Mouse (Mus musculus): ENCODE measurements around the gene Rab1a. TPM values are rescaled to one million over a fixed set of nuclear protein-coding genes. Genes with fewer than 3 reads are reported as not detected.
"Not testable (repeated sequence)": the region's sequence is repeated elsewhere in the genome, so short reads cannot be mapped to it uniquely, and the experiment has no call there.

Rab1a gene
- polyA plus RNA-seq, 1 experiment from 2014 or later = 264 TPM

GRCm38 (mm10) chr11:20221671-20222070 lies 20.4 kb downstream of the Rab1a start:
- H3K27me3 ChIP-seq; ATAC-seq (ENCODE audit: insufficient number of reproducible peaks, low FRiP score, low TSS enrichment, low read depth); H3K9ac ChIP-seq; H3K9me3 ChIP-seq (replicated peaks); H3K4me3 ChIP-seq (replicated peaks); H3K4me2 ChIP-seq (replicated peaks); H3K27ac ChIP-seq (replicated peaks); H3K4me1 ChIP-seq: not testable (repeated sequence)
- peaks cover 71% of the 10 kb centered on the region for H3K36me3 ChIP-seq
- 100% methylated on average over 1 of the region's 1 CpGs for WGBS

GRCm38 (mm10) chr11:20224196-20224595 lies 23.0 kb downstream of the Rab1a start:
- no peak overlapping the region for H3K4me3 ChIP-seq (replicated peaks)
- H3K9me3 ChIP-seq (replicated peaks) = no peaks in the 10 kb centered on the region
- H3K4me1 ChIP-seq = no peaks in the 10 kb centered on the region
- ATAC-seq (ENCODE audit: insufficient number of reproducible peaks, low FRiP score, low TSS enrichment, low read depth) = no peak
- H3K36me3 ChIP-seq = peaks cover 63% of the 10 kb centered on the region
- H3K4me2 ChIP-seq (replicated peaks) = no peak overlapping the region
- 86% methylated on average over 6 of the region's 6 CpGs for WGBS
- no peak overlapping the region for H3K27ac ChIP-seq (replicated peaks)
- H3K27me3 ChIP-seq = no peaks in the 10 kb centered on the region
- H3K9ac ChIP-seq = no peak overlapping the region

GRCm38 (mm10) chr11:20225938-20226337 lies 24.7 kb downstream of the Rab1a start:
- Histone ChIP-seq H3K9ac (no peak overlapping the region), H3K9me3 (replicated peaks) (no peaks in the 10 kb centered on the region), H3K4me3 (replicated peaks) (no peak overlapping the region), H3K27me3 (no peaks in the 10 kb centered on the region), H3K4me2 (replicated peaks) (no peak overlapping the region), H3K36me3 (peaks cover 69% of the 10 kb centered on the region), H3K27ac (replicated peaks) (no peak overlapping the region), H3K4me1 (no peaks in the 10 kb centered on the region)
- no peak for ATAC-seq (ENCODE audit: insufficient number of reproducible peaks, low FRiP score, low TSS enrichment, low read depth)
- 96% methylated on average over 4 of the region's 4 CpGs for WGBS

GRCm38 (mm10) chr11:20228666-20229065 lies 27.4 kb downstream of the Rab1a start:
- Histone ChIP-seq H3K9me3 (replicated peaks) (no peaks in the 10 kb centered on the region), H3K9ac (no peak overlapping the region), H3K27me3 (no peaks in the 10 kb centered on the region), H3K4me1 (no peaks in the 10 kb centered on the region), H3K27ac (replicated peaks) (no peak overlapping the region), H3K36me3 (peaks cover 63% of the 10 kb centered on the region), H3K4me3 (replicated peaks) (no peak overlapping the region), H3K4me2 (replicated peaks) (no peak overlapping the region)
- no peak for ATAC-seq (ENCODE audit: insufficient number of reproducible peaks, low FRiP score, low TSS enrichment, low read depth)
- WGBS = 82% methylated on average over 5 of the region's 5 CpGs

GRCm38 (mm10) chr11:20229311-20229710 lies 28.1 kb downstream of the Rab1a start:
- H3K27ac ChIP-seq (replicated peaks) = no peak overlapping the region
- peaks cover 63% of the 10 kb centered on the region for H3K36me3 ChIP-seq

GRCm38 (mm10) chr11:20230286-20230685 lies 29.1 kb downstream of the Rab1a start:
- Histone ChIP-seq H3K27me3 (no peaks in the 10 kb centered on the region), H3K9me3 (replicated peaks) (no peaks in the 10 kb centered on the region), H3K9ac (no peak overlapping the region), H3K36me3 (peaks cover 66% of the 10 kb centered on the region), H3K27ac (replicated peaks) (peak overlapping the region; percentile 49; the same call in 1 of the 2 replicates), H3K4me3 (replicated peaks) (no peak overlapping the region), H3K4me1 (no peaks in the 10 kb centered on the region), H3K4me2 (replicated peaks) (no peak overlapping the region)
- ATAC-seq (ENCODE audit: insufficient number of reproducible peaks, low FRiP score, low TSS enrichment, low read depth) = no peak
- WGBS = 79% methylated on average over 1 of the region's 1 CpGs

More at GRCm38 (mm10) chr11:20229311-20229710, 28.1 kb downstream of the Rab1a start:
- Histone ChIP-seq H3K9me3 (replicated peaks) (no peaks in the 10 kb centered on the region), H3K4me3 (replicated peaks) (no peak overlapping the region), H3K4me1 (no peaks in the 10 kb centered on the region), H3K9ac (no peak overlapping the region), H3K27me3 (no peaks in the 10 kb centered on the region), H3K4me2 (replicated peaks) (no peak overlapping the region)
- 79% methylated on average over 4 of the region's 4 CpGs for WGBS
- no peak for ATAC-seq (ENCODE audit: insufficient number of reproducible peaks, low FRiP score, low TSS enrichment, low read depth)

GRCm38 (mm10) chr11:20231128-20231878 lies 30.1 kb downstream of the Rab1a start:
- peak overlapping the region; percentile 49 for H3K27ac ChIP-seq (replicated peaks)
- ATAC-seq (ENCODE audit: insufficient number of reproducible peaks, low FRiP score, low TSS enrichment, low read depth) = peak; percentile 30; the same call in 1 of the 2 replicates
- WGBS = 52% methylated on average over 8 of the region's 8 CpGs
- H3K9ac ChIP-seq = no peak overlapping the region
- no peak overlapping the region for H3K4me3 ChIP-seq (replicated peaks)
- no peak overlapping the region for H3K4me2 ChIP-seq (replicated peaks)
- no peaks in the 10 kb centered on the region for H3K27me3 ChIP-seq
- H3K4me1 ChIP-seq = no peaks in the 10 kb centered on the region
- peaks cover 65% of the 10 kb centered on the region for H3K36me3 ChIP-seq
- H3K9me3 ChIP-seq (replicated peaks) = no peaks in the 10 kb centered on the region

- H3K4me1 ChIP-seq = no peaks in the 10 kb centered on the region
- no peak overlapping the region for H3K4me3 ChIP-seq (replicated peaks)
- no peaks in the 10 kb centered on the region for H3K9me3 ChIP-seq (replicated peaks)
- ATAC-seq (ENCODE audit: insufficient number of reproducible peaks, low FRiP score, low TSS enrichment, low read depth) = no peak
- peak overlapping the region; percentile 23; the same call in 1 of the 2 replicates for H3K27ac ChIP-seq (replicated peaks)
- H3K4me2 ChIP-seq (replicated peaks) = no peak overlapping the region
- WGBS = 60% methylated on average over 5 of the region's 5 CpGs
- H3K36me3 ChIP-seq = peaks cover 74% of the 10 kb centered on the region
- H3K9ac ChIP-seq = no peak overlapping the region
- no peaks in the 10 kb centered on the region for H3K27me3 ChIP-seq
Observed at GRCm38 (mm10) chr11:20232016-20232755, 31.0 kb downstream of the Rab1a start.

GRCm38 (mm10) chr11:20234233-20234632 lies 33.0 kb downstream of the Rab1a start:
- no peak for ATAC-seq (ENCODE audit: insufficient number of reproducible peaks, low FRiP score, low TSS enrichment, low read depth)
- 54% methylated on average over 3 of the region's 3 CpGs for WGBS
- H3K9me3 ChIP-seq (replicated peaks) = no peaks in the 10 kb centered on the region

GRCm38 (mm10) chr11:20237018-20237417 lies 35.8 kb downstream of the Rab1a start:
- Histone ChIP-seq H3K36me3 (peaks cover 77% of the 10 kb centered on the region), H3K27ac (replicated peaks) (no peak overlapping the region), H3K4me2 (replicated peaks) (no peak overlapping the region), H3K9me3 (replicated peaks) (no peaks in the 10 kb centered on the region), H3K27me3 (no peaks in the 10 kb centered on the region), H3K9ac (no peak overlapping the region), H3K4me1 (no peaks in the 10 kb centered on the region), H3K4me3 (replicated peaks) (no peak overlapping the region)
- ATAC-seq (ENCODE audit: insufficient number of reproducible peaks, low FRiP score, low TSS enrichment, low read depth) = no peak
- 92% methylated on average over 7 of the region's 7 CpGs for WGBS

More at GRCm38 (mm10) chr11:20234233-20234632, 33.0 kb downstream of the Rab1a start:
- Histone ChIP-seq H3K4me3 (replicated peaks) (no peak overlapping the region), H3K27ac (replicated peaks) (no peak overlapping the region), H3K9ac (no peak overlapping the region), H3K4me2 (replicated peaks) (no peak overlapping the region), H3K27me3 (no peaks in the 10 kb centered on the region), H3K4me1 (no peaks in the 10 kb centered on the region), H3K36me3 (peaks cover 79% of the 10 kb centered on the region)

GRCm38 (mm10) chr11:20237976-20238375 lies 36.7 kb downstream of the Rab1a start:
- Histone ChIP-seq H3K9me3 (replicated peaks) (no peaks in the 10 kb centered on the region), H3K36me3 (peaks cover 77% of the 10 kb centered on the region), H3K4me3 (replicated peaks) (no peak overlapping the region), H3K27me3 (no peaks in the 10 kb centered on the region), H3K4me2 (replicated peaks) (no peak overlapping the region), H3K4me1 (peaks cover 4% of the 10 kb centered on the region; the same call in 1 of the 2 replicates), H3K27ac (replicated peaks) (no peak overlapping the region), H3K9ac (no peak overlapping the region)
- ATAC-seq (ENCODE audit: insufficient number of reproducible peaks, low FRiP score, low TSS enrichment, low read depth) = no peak
- WGBS = 80% methylated on average over 3 of the region's 3 CpGs
